In the genomic region with DNA sequence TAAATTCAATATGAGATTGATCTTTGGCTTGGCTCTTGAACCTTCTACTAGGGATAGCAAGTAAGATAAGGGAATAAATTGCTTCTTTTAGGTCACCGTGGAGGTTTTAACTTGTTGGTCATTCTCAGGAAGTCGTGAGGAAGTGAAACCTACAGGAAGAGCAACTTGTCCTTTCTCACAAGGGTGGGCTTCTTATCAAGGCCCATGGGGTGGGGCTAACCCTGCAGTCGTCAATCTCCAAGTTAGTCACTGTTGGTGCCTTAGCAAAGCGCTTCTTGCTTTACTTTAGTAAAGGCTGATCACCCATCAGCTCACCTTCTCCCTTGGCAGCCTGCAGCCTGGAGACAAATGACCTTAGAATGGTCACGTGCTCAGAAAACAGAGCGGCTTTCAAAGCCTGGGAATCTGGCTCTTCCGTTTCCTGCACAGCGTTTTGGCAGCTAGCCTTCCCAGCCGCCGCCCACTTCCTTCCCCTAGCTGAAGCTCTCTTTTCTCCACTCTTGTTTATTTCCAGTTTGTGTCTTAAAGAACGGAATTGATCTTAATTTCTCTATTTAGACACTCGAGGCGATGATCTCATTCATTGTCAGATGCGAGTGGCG, we compare ENCODE assay signal across 8 mouse cellular contexts.
A peak's percentile ranks its signal among the peaks of the same experiment; 100 is the strongest.
DNase-seq lines count a peak whose midpoint lies in the region; ATAC-seq lines count a peak whose summit lies in the region.

No protein-coding gene starts in this region.

- no peaks in the 10 kb centered on the region for H3K36me3 ChIP-seq in forebrain, embryonic 14.5 days (ENCODE audit: control insufficient read depth, insufficient read depth, low read length)
- no peaks in the 10 kb centered on the region for H3K36me3 ChIP-seq in heart, embryonic 16.5 days (ENCODE audit: control insufficient read depth, insufficient read depth)
- peaks cover 24% of the 10 kb centered on the region for H3K36me3 ChIP-seq in liver, embryonic 13.5 days

- H3K4me3 ChIP-seq in forebrain, embryonic 14.5 days (ENCODE audit: low read depth, low read length) = no peak overlapping the region
- H3K4me3 ChIP-seq in heart, embryonic 16.5 days (ENCODE audit: low read length) = peak overlapping the region; percentile 11; the same call in 1 of the 2 replicates
- H3K4me3 ChIP-seq in liver, embryonic 13.5 days (replicated peaks) = no peak overlapping the region

- no peak for ATAC-seq in forebrain, embryonic 14.5 days
- ATAC-seq in heart, embryonic 16.5 days (replicated peaks; ENCODE audit: extremely low read depth, insufficient read depth, low FRiP score) = peak; percentile 57
- ATAC-seq in liver, embryonic 13.5 days (ENCODE audit: low read depth) = peak; percentile 26; the same call in 1 of the 2 replicates

- no peaks in the 10 kb centered on the region for H3K27me3 ChIP-seq in forebrain, embryonic 14.5 days (replicated peaks; ENCODE audit: control insufficient read depth, insufficient read depth, low read length)
- H3K27me3 ChIP-seq in heart, embryonic 16.5 days (ENCODE audit: control insufficient read depth, insufficient read depth, low read length) = no peaks in the 10 kb centered on the region
- H3K27me3 ChIP-seq in liver, embryonic 13.5 days = no peaks in the 10 kb centered on the region

- H3K4me2 ChIP-seq in forebrain, embryonic 14.5 days (ENCODE audit: low read length) = no peak overlapping the region
- peak overlapping the region; percentile 47 for H3K4me2 ChIP-seq in heart, embryonic 16.5 days (ENCODE audit: low read depth, low read length)
- H3K4me2 ChIP-seq in liver, embryonic 13.5 days = no peak overlapping the region

- peak; percentile 14 to 58 for DNase-seq in urinary bladder, adult 18-20 months (ENCODE audit: low spot score in 2 of 2)
- DNase-seq in urinary bladder, postnatal 10 days (ENCODE audit: low spot score) = no peak
- DNase-seq in forebrain, embryonic 14.5 days (ENCODE audit: low spot score) = peak; percentile 35
- DNase-seq in kidney, postnatal 36 days = peak; percentile 81 to 85
- DNase-seq in liver, embryonic 13.5 days = no peak
- DNase-seq in right cerebral cortex, adult 2 months (ENCODE audit: low spot score in 2 of 2) = peak; percentile 69 to 78
- DNase-seq in retina, embryonic 14.5 days (ENCODE audit: low spot score) = no peak

- H3K4me1 ChIP-seq in forebrain, embryonic 14.5 days (ENCODE audit: control insufficient read depth, insufficient read depth, low read length) = no peaks in the 10 kb centered on the region
- peaks cover 21% of the 10 kb centered on the region for H3K4me1 ChIP-seq in heart, embryonic 16.5 days (ENCODE audit: control insufficient read depth, insufficient read depth, low read length)
- H3K4me1 ChIP-seq in liver, embryonic 13.5 days (replicated peaks) = peaks cover 3% of the 10 kb centered on the region; the same call in 1 of the 2 replicates

- 64% methylated on average over 15 of the region's 15 CpGs for WGBS in forebrain, embryonic 14.5 days
- WGBS in heart, embryonic 16.5 days = 46% methylated on average over 15 of the region's 15 CpGs
- 31% methylated on average over 15 of the region's 15 CpGs for WGBS in liver, embryonic 13.5 days (ENCODE audit: insufficient replicate concordance)

- no peaks in the 10 kb centered on the region for H3K9me3 ChIP-seq in forebrain, embryonic 14.5 days (replicated peaks; ENCODE audit: control insufficient read depth, low read length)
- H3K9me3 ChIP-seq in heart, embryonic 16.5 days (replicated peaks; ENCODE audit: control insufficient read depth, low read length) = no peaks in the 10 kb centered on the region
- no peaks in the 10 kb centered on the region for H3K9me3 ChIP-seq in liver, embryonic 13.5 days (replicated peaks)

- H3K9ac ChIP-seq in forebrain, embryonic 14.5 days (ENCODE audit: low read length) = no peak overlapping the region
- no peak overlapping the region for H3K9ac ChIP-seq in heart, embryonic 16.5 days (ENCODE audit: low read length)
- no peak overlapping the region for H3K9ac ChIP-seq in liver, embryonic 13.5 days

- H3K27ac ChIP-seq in forebrain, embryonic 14.5 days (ENCODE audit: low read depth, low read length) = no peak overlapping the region
- H3K27ac ChIP-seq in heart, embryonic 16.5 days (ENCODE audit: low read length) = peak overlapping the region; percentile 90
- H3K27ac ChIP-seq in liver, embryonic 13.5 days = peak overlapping the region; percentile 29; the same call in 1 of the 2 replicates

Comparison
In these comparisons a context has a peak if more than half of its experiments do, and no peak if none do; other contexts are left out.
1. DNase-seq: peak in urinary bladder, adult 18-20 months (2 of 2), forebrain, embryonic 14.5 days (single experiment), kidney, postnatal 36 days (2 of 2) and right cerebral cortex, adult 2 months (2 of 2); none in urinary bladder, postnatal 10 days (single experiment), liver, embryonic 13.5 days (single experiment) and retina, embryonic 14.5 days (single experiment).